ENCODE assay signal across 8 mouse cellular contexts in genomic region chr17:17827658-17828190, GRCm38 (mm10). TPM values are rescaled to one million over a fixed set of nuclear protein-coding genes. Genes with fewer than 3 reads are reported as not detected.
DNase-seq lines count a peak whose midpoint lies in the region; ATAC-seq and TF ChIP-seq lines count a peak whose summit lies in the region.

No protein-coding gene starts in this region.

- in situ Hi-C loops in ES-E14 (cut with MboI; ENCODE audit: low sequenced_read_pairs in 2 of 2, unreplicated experiment in 2 of 2): no loop called here

- intact Hi-C loops in heart, postnatal 25 days (cut with DNase I): loop anchor here (2.0 to 10.0 kb wide), 2 partner anchors 13 to 203 kb away; partner anchors contain the start of gene Lnpep

- H3K27ac ChIP-seq in ES-E14 (ENCODE audit: insufficient read depth, low read depth, low read length, poor library complexity, severe bottlenecking): peak overlapping the region; percentile 99
- peak overlapping the region; percentile 100 for H3K27ac ChIP-seq in forebrain, embryonic 12.5 days

- no peaks in the 10 kb centered on the region for H3K9me3 ChIP-seq in ES-E14 (ENCODE audit: control insufficient read depth, insufficient read depth, low read depth, low read length)
- no peaks in the 10 kb centered on the region for H3K9me3 ChIP-seq in forebrain, embryonic 12.5 days

- peak overlapping the region; percentile 95 for H3K9ac ChIP-seq in ES-E14 (ENCODE audit: insufficient read depth, low read depth, low read length, poor library complexity, severe bottlenecking)
- H3K9ac ChIP-seq in forebrain, embryonic 12.5 days: peak overlapping the region; percentile 92

- under 1% methylated on average over 13 of the region's 13 CpGs for WGBS in forebrain, embryonic 12.5 days

- H3K4me1 ChIP-seq in ES-E14 (ENCODE audit: control insufficient read depth in 2 of 2, insufficient read depth in 2 of 2, low read length in 2 of 2, poor library complexity in 1 of 2): peaks cover 0 to 15% of the 10 kb centered on the region in 2 experiments
- H3K4me1 ChIP-seq in forebrain, embryonic 12.5 days: peaks cover 37% of the 10 kb centered on the region

- H3K4me3 ChIP-seq in ES-E14 (ENCODE audit: insufficient read depth in 1 of 2, low read depth in 1 of 2, low read length in 2 of 2, poor library complexity in 1 of 2, severe bottlenecking in 1 of 2): peak overlapping the region; percentile 87 to 93
- H3K4me3 ChIP-seq in forebrain, embryonic 12.5 days (replicated peaks): peak overlapping the region; percentile 89

- TF ChIP-seq POLR2A in brain, embryonic 14.5 days (IDR thresholded peaks at IDR 0.05; ENCODE audit: borderline replicate concordance, extremely low read depth, insufficient read depth, insufficient read length, poor library complexity, severe bottlenecking): no peak

- peak; percentile 63 for DNase-seq in ES-E14 (ENCODE audit: low read depth, low spot score)
- peak; percentile 84 for DNase-seq in brain, embryonic 14.5 days (ENCODE audit: low read depth)
- peak; percentile 35 for DNase-seq in heart, postnatal 25 days (ENCODE audit: low spot score)
- DNase-seq in layer of hippocampus, postnatal 10 days (ENCODE audit: low spot score in 2 of 2): peak; percentile 68 to 76
- DNase-seq in lung, postnatal 14 days: peak; percentile 69
- DNase-seq in retina, postnatal 7 days (ENCODE audit: low read depth, low spot score): peak; percentile 58

- no peak for TF ChIP-seq CTCF in brain, embryonic 14.5 days (IDR thresholded peaks at IDR 0.05; ENCODE audit: borderline replicate concordance, extremely low read depth, insufficient read depth, insufficient read length)

- H3K36me3 ChIP-seq in ES-E14 (ENCODE audit: control insufficient read depth, insufficient read depth, low read length, poor library complexity, severe bottlenecking): peaks cover 2% of the 10 kb centered on the region; the same call in 1 of the 2 replicates
- peaks cover 21% of the 10 kb centered on the region for H3K36me3 ChIP-seq in forebrain, embryonic 12.5 days (replicated peaks)

- peak overlapping the region; percentile 87 for H3K4me2 ChIP-seq in forebrain, embryonic 12.5 days

- peak; percentile 40 for ATAC-seq in forebrain, embryonic 12.5 days (ENCODE audit: low FRiP score)
- no peak for ATAC-seq in megakaryocyte-erythroid progenitor cell, adult 5-6 weeks (replicated peaks; ENCODE audit: low FRiP score, low TSS enrichment, poor library complexity, severe bottlenecking)

- H3K27me3 ChIP-seq in forebrain, embryonic 12.5 days: no peaks in the 10 kb centered on the region

TF ChIP-seq in ES-E14, 5 proteins besides CTCF, POLR2A, EP300 and RAD21:
- TF ChIP-seq ZNF384 (IDR thresholded peaks at IDR 0.05; ENCODE audit: low read depth, low read length): no peak
- TF ChIP-seq MAFK (IDR thresholded peaks at IDR 0.05; ENCODE audit: insufficient read depth, low read depth, low read length): no peak
- 0 out of 2 replicates have a peak, but pooled peaks have one; percentile 7 for TF ChIP-seq CHD2 (IDR thresholded peaks at IDR 0.05; ENCODE audit: low read depth, low read length)
- 0 out of 2 replicates have a peak, but pooled peaks have one; percentile 1 for TF ChIP-seq HCFC1 (IDR thresholded peaks at IDR 0.05; ENCODE audit: borderline replicate concordance, insufficient read depth, low read length)
TF ChIP-seq in ES-E14: peak in this region for 2.

RNA-seq across cellular contexts. Expression of gene Spaca6, which starts 0.8 kb away (rescaled TPM):
- 12.7 and 16.6 TPM in 2 replicates for total RNA-seq in ES-E14 (2012; rRNA removed)
- polyA plus RNA-seq in brain, embryonic 14.5 days (2012; rRNA removed): 58.8 and 80.4 TPM in 2 replicates
- 43.5 and 46.8 TPM in 2 replicates for polyA plus RNA-seq in forebrain, embryonic 12.5 days (2016; fragmentation: Nextera tagmentation; extraction: Ambion mirVana)
- 10 to 100 TPM; 12.6 to 15.2 TPM for total RNA-seq in heart, postnatal 25 days (2021)
- total RNA-seq in layer of hippocampus, postnatal 10 days (2021): 100 to 1,000 TPM in 1 of 2 experiments, 10 to 100 TPM in 1; 79.2 to 100 TPM
- total RNA-seq in megakaryocyte-erythroid progenitor cell, adult 5-6 weeks (2014; fragmentation: Nextera tagmentation): 2.9 and 4.6 TPM in 2 replicates
- 0.69 TPM in 1 of 2 replicates, not detected in the other for total RNA-seq in megakaryocyte-erythroid progenitor cell, adult 5-6 weeks (2017)

RNA-seq across cellular contexts. Expression of gene Has1, which starts 27.3 kb away (rescaled TPM):
- total RNA-seq in ES-E14 (2012; rRNA removed): 0.22 and 0.37 TPM in 2 replicates
- polyA plus RNA-seq in brain, embryonic 14.5 days (2012; rRNA removed): 0.11 and 0.25 TPM in 2 replicates
- polyA plus RNA-seq in forebrain, embryonic 12.5 days (2016; fragmentation: Nextera tagmentation; extraction: Ambion mirVana): 0.83 and 1.4 TPM in 2 replicates
- under 1 TPM; 0.45 to 0.55 TPM for total RNA-seq in heart, postnatal 25 days (2021)
- total RNA-seq in layer of hippocampus, postnatal 10 days (2021): under 1 TPM; 0.20 to 0.34 TPM
- total RNA-seq in megakaryocyte-erythroid progenitor cell, adult 5-6 weeks (2014; fragmentation: Nextera tagmentation): not detected in 2 replicates
- not detected in 2 replicates for total RNA-seq in megakaryocyte-erythroid progenitor cell, adult 5-6 weeks (2017)

RNA-seq across cellular contexts. Expression of gene Fpr1, which starts 56.0 kb away (rescaled TPM):
- total RNA-seq in ES-E14 (2012; rRNA removed): not detected in 2 replicates
- polyA plus RNA-seq in brain, embryonic 14.5 days (2012; rRNA removed): 0.05 TPM in 1 of 2 replicates, not detected in the other
- not detected in 2 replicates for polyA plus RNA-seq in forebrain, embryonic 12.5 days (2016; fragmentation: Nextera tagmentation; extraction: Ambion mirVana)
- total RNA-seq in heart, postnatal 25 days (2021): under 1 TPM in 1 of 2 experiments, not detected in 1; 0.18 TPM
- total RNA-seq in layer of hippocampus, postnatal 10 days (2021): not detected
- not detected in 2 replicates for total RNA-seq in megakaryocyte-erythroid progenitor cell, adult 5-6 weeks (2014; fragmentation: Nextera tagmentation)
- not detected in 2 replicates for total RNA-seq in megakaryocyte-erythroid progenitor cell, adult 5-6 weeks (2017)

RNA-seq across cellular contexts. Expression of gene Fpr2, which starts 59.9 kb away (rescaled TPM):
- total RNA-seq in ES-E14 (2012; rRNA removed): not detected in 2 replicates
- 0.23 and 0.46 TPM in 2 replicates for polyA plus RNA-seq in brain, embryonic 14.5 days (2012; rRNA removed)
- not detected in 2 replicates for polyA plus RNA-seq in forebrain, embryonic 12.5 days (2016; fragmentation: Nextera tagmentation; extraction: Ambion mirVana)
- total RNA-seq in heart, postnatal 25 days (2021): not detected
- under 1 TPM in 1 of 2 experiments, not detected in 1; 0.57 TPM for total RNA-seq in layer of hippocampus, postnatal 10 days (2021)
- not detected in 2 replicates for total RNA-seq in megakaryocyte-erythroid progenitor cell, adult 5-6 weeks (2014; fragmentation: Nextera tagmentation)
- 0.56 and 1.4 TPM in 2 replicates for total RNA-seq in megakaryocyte-erythroid progenitor cell, adult 5-6 weeks (2017)

RNA-seq across cellular contexts. Expression of gene Fpr3, which starts 59.9 kb away (rescaled TPM):
- total RNA-seq in ES-E14 (2012; rRNA removed): not detected in 2 replicates
- polyA plus RNA-seq in brain, embryonic 14.5 days (2012; rRNA removed): not detected in 2 replicates
- not detected in 2 replicates for polyA plus RNA-seq in forebrain, embryonic 12.5 days (2016; fragmentation: Nextera tagmentation; extraction: Ambion mirVana)
- total RNA-seq in heart, postnatal 25 days (2021): not detected
- not detected for total RNA-seq in layer of hippocampus, postnatal 10 days (2021)
- not detected in 2 replicates for total RNA-seq in megakaryocyte-erythroid progenitor cell, adult 5-6 weeks (2014; fragmentation: Nextera tagmentation)
- total RNA-seq in megakaryocyte-erythroid progenitor cell, adult 5-6 weeks (2017): not detected in 2 replicates
